Mouse (Mus musculus): ENCODE results near the gene Aox2. TPM values are rescaled to one million over a fixed set of nuclear protein-coding genes. Genes with fewer than 3 reads are reported as not detected.

Aox2 gene
- polyA plus RNA-seq, 1 experiment from 2014 or later, result 2.9 TPM

GRCm38 (mm10) chr1:58424551-58424950 lies 146.4 kb downstream of the Aox2 start:
- H3K36me3 ChIP-seq, result peaks cover 11% of the 10 kb centered on the region
- WGBS, result 87% methylated on average over 3 of the region's 3 CpGs
- no peak overlapping the region for H3K27ac ChIP-seq (replicated peaks)
- no peak overlapping the region for H3K4me3 ChIP-seq (replicated peaks)
- peaks cover 12% of the 10 kb centered on the region for H3K4me1 ChIP-seq
- no peaks in the 10 kb centered on the region for H3K27me3 ChIP-seq
- ATAC-seq (ENCODE audit: insufficient number of reproducible peaks, low FRiP score, low TSS enrichment, low read depth), result no peak
- no peak overlapping the region for H3K4me2 ChIP-seq (replicated peaks)
- no peak overlapping the region for H3K9ac ChIP-seq
- no peaks in the 10 kb centered on the region for H3K9me3 ChIP-seq (replicated peaks)

Other genes starting within 250 kb of the Aox2 start
- gene Aox1, start 248.4 kb upstream of the Aox2 start, polyA plus RNA-seq (2015; fragmentation: Nextera tagmentation; extraction: Ambion mirVana), result 0.34 and 0.47 TPM in 2 replicates
- gene Aox3, start 165.2 kb upstream of the Aox2 start, polyA plus RNA-seq (2015; fragmentation: Nextera tagmentation; extraction: Ambion mirVana), result 1.9 and 3.1 TPM in 2 replicates
- 26.1 and 30.0 TPM in 2 replicates for gene Aox4, start 67.9 kb upstream of the Aox2 start, polyA plus RNA-seq (2015; fragmentation: Nextera tagmentation; extraction: Ambion mirVana)
- 292 and 297 TPM in 2 replicates for gene Bzw1, start 114.6 kb downstream of the Aox2 start, polyA plus RNA-seq (2015; fragmentation: Nextera tagmentation; extraction: Ambion mirVana)
- gene Clk1, start 145.7 kb downstream of the Aox2 start, polyA plus RNA-seq (2015; fragmentation: Nextera tagmentation; extraction: Ambion mirVana), result 197 and 201 TPM in 2 replicates
- gene Nif3l1, start 166.8 kb downstream of the Aox2 start, polyA plus RNA-seq (2015; fragmentation: Nextera tagmentation; extraction: Ambion mirVana), result 40.6 and 44.5 TPM in 2 replicates
- gene Ppil3, start 167.2 kb downstream of the Aox2 start, polyA plus RNA-seq (2015; fragmentation: Nextera tagmentation; extraction: Ambion mirVana), result 52.2 and 54.4 TPM in 2 replicates
- 25.9 and 27.1 TPM in 2 replicates for gene Orc2, start 226.8 kb downstream of the Aox2 start, polyA plus RNA-seq (2015; fragmentation: Nextera tagmentation; extraction: Ambion mirVana)